Mouse (Mus musculus) cerebellum, adult (tissue): ENCODE data around the gene Mbd6.
"Not testable (repeated sequence)": the region's sequence is repeated elsewhere in the genome, so short reads cannot be mapped to it uniquely, and the experiment has no call there.

ENCODE experiments used
- ATAC-seq: cut with Nextera tagmentation; 2 replicates; pipeline ENCODE4 v1.9.2; 2017; ENCODE audit warnings: mild to moderate bottlenecking, moderate library complexity, mixed read lengths; ENCODE audit not compliant: insufficient number of reproducible peaks, low FRiP score, low TSS enrichment

The Mbd6 gene

GRCm38 (mm10) chr10:127314950-127315349 is 26.1 kb upstream of the Mbd6 start:
- ATAC-seq, result not testable (repeated sequence)

- not testable (repeated sequence) for ATAC-seq
Measured at GRCm38 (mm10) chr10:127313516-127313915, 24.7 kb upstream of the Mbd6 start.

- no peak for ATAC-seq
Measured at GRCm38 (mm10) chr10:127312858-127313257, 24.0 kb upstream of the Mbd6 start.

- peak; percentile 56 for ATAC-seq
Measured at GRCm38 (mm10) chr10:127312356-127312676, 23.5 kb upstream of the Mbd6 start.

GRCm38 (mm10) chr10:127311476-127312355 is 22.9 kb upstream of the Mbd6 start, which contains the start of gene Mars:
Mars (minus strand) TSS chr10:127311786.
- ATAC-seq, result peak; percentile 96

- no peak for ATAC-seq
Measured at GRCm38 (mm10) chr10:127310523-127311475, 22.0 kb upstream of the Mbd6 start.

GRCm38 (mm10) chr10:127309167-127309566 is 20.3 kb upstream of the Mbd6 start:
- not testable (repeated sequence) for ATAC-seq

- ATAC-seq, result no peak
Measured at GRCm38 (mm10) chr10:127303136-127303535, 14.3 kb upstream of the Mbd6 start.

GRCm38 (mm10) chr10:127300361-127300760 is 11.5 kb upstream of the Mbd6 start:
- no peak for ATAC-seq

- no peak for ATAC-seq
Measured at GRCm38 (mm10) chr10:127297015-127297871, 8.4 kb upstream of the Mbd6 start.

- ATAC-seq, result no peak
Measured at GRCm38 (mm10) chr10:127295986-127296794, 7.4 kb upstream of the Mbd6 start.

- no peak for ATAC-seq
Measured at GRCm38 (mm10) chr10:127294895-127295510, 6.2 kb upstream of the Mbd6 start.

GRCm38 (mm10) chr10:127293590-127294113 is 4.8 kb upstream of the Mbd6 start:
- no peak for ATAC-seq

- ATAC-seq, result no peak
Measured at GRCm38 (mm10) chr10:127292987-127293538, 4.2 kb upstream of the Mbd6 start.

GRCm38 (mm10) chr10:127291881-127292638 is 3.2 kb upstream of the Mbd6 start:
- ATAC-seq, result no peak

- 0 out of 2 replicates have a peak, but pooled peaks have one; percentile 3 for ATAC-seq
Measured at GRCm38 (mm10) chr10:127290930-127291880, 2.4 kb upstream of the Mbd6 start.
